Mouse (Mus musculus) heart, adult 10 weeks (tissue): Measurements from ENCODE around the gene Zfp873. TPM values are rescaled to one million over a fixed set of nuclear protein-coding genes. Genes with fewer than 3 reads are reported as not detected.

ENCODE experiments used
- polyA plus RNA-seq: library from polyadenylated mRNA; stranded (reverse); fragments of 350-450 nt; fragmentation: Illumina TruSeq; extraction: RNeasy Lipid Tissue Mini Kit (QIAGEN cat#74804); gene quantifications from one replicate; pipeline ENCODE4 v1.2.3, GENCODE M21; 2014; ENCODE audit warnings: low read depth, low replicate concordance

Zfp873 gene
- polyA plus RNA-seq: 4.4 TPM

DNA sequence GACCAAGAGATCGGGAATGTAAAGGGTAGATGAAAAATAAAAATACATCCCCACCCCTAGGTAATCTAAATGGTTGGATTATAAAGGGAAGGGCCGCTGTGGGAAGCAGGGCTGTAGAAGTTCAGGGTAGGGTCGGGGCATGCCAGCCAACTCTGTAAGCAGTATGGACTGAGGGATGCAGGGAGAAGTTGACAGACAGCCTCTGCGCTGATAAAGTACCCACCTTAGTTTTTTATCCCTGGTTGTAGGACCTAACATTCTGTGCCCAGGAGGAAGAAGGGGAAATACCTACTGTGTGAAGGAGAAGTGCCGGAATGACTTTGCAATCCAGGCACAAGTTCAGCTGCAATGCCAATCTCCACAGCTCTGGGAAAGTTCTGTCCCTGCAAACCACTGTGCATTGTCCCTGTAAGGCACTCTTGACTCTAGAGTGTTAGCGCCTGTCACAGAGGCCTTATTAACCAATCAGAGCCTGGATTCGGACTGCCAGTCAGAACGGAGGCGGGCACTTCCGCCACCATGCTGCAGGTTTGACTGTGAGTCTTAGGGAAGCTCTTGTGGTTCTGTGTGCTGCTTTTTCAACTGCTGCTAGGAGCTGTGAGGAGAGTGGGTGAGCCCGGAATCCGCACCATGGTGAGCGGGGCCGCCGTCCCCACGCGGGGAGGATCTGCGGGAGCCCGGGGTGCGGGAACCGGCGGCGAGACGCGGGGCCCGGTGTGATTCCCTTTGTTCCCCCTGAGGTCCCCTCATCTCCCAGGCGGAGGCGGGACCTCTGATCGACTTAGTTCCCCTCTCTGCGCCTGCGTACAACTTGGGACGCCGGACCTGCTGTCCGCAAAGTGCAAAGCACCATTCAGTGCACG, at the start of gene Zfp873:
Gene Zfp873 (plus strand): TSS at position 527 of the 863 bp plus-strand sequence.

GRCm38 (mm10) chr10:82082728-82083621, 35.1 kb downstream of the Zfp873 start, which contains the start of gene BC024063:
TSS of gene BC024063 (plus strand) at chr10:82083353.

Other genes with a start within 250 kb of the Zfp873 start
- gene Gm4767, start 235.9 kb upstream of the Zfp873 start, polyA plus RNA-seq: 0.68 TPM
- 2.2 TPM for gene Gm32687, start 184.2 kb upstream of the Zfp873 start, polyA plus RNA-seq
- 0.50 TPM for gene Zfp781, start 117.6 kb upstream of the Zfp873 start, polyA plus RNA-seq
- gene BC024063, start 35.2 kb downstream of the Zfp873 start, polyA plus RNA-seq: 1.1 TPM
- gene AU041133, start 79.9 kb downstream of the Zfp873 start, polyA plus RNA-seq: 2.4 TPM
- 8.1 TPM for gene Zfp938, start 193.2 kb downstream of the Zfp873 start, polyA plus RNA-seq